Mouse (Mus musculus) heart, postnatal 14 days (tissue): ENCODE results near the gene Kif20b. TPM values are rescaled to one million over a fixed set of nuclear protein-coding genes. Genes with fewer than 3 reads are reported as not detected.

Experiments
- DNase-seq, 2 experiments: peaks; one replicate each; pipeline ENCODE4 v3.0.0; 2021 to 2022
- intact Hi-C: fragments of 180-260 bp; cut with DNase I; formaldehyde crosslinking; loops from one replicate; pipeline ENCODE4 v1.15.1; 2025
- long read RNA-seq, 2 experiments: library from polyadenylated mRNA; stranded (forward); transcript quantifications; one replicate each; pipeline ENCODE4 v2.0.0; 2021
- total RNA-seq, 2 experiments: library from RNA; stranded (reverse); gene quantifications; 2 replicates each; pipeline ENCODE4 v1.2.3; 2021

The Kif20b gene
- total RNA-seq: 1 to 10 TPM; 2.3 to 5.2 TPM
- long read RNA-seq, experiment 1, partial matches to known transcripts: 0 of 1 reads
- long read RNA-seq, experiment 1, other reads (novel, unspliced or antisense): 1 of 1 reads
- long read RNA-seq, experiment 2: 0 reads

- intact Hi-C loops: loop anchor here (2.0 to 10.0 kb wide), 2 partner anchors 95 to 257 kb away; no protein-coding TSS in a partner anchor
Measured at GRCm38 (mm10) chr19:34921652-34922602, at the start of gene Kif20b. TSS of gene Kif20b (plus strand) at chr19:34922361.

DNA sequence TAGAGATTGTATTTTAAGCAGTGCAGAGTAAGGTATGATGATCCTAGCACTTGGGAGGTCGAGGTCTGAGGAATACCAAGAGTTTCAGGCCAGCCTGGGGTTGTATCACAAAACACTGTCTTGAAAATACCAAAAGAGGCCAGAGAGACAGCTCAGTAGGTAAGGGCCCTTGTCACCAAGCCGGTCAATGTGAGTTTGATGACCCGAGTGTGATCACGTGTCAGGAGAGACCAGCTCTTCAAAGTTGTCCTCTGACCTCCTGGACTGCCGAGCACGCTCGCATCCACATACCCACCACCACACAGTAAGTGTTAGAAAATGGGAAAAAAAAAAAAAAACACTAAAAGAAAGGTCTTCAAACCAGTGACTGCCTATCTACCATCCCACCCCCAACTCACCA, 45.5 kb upstream of the Kif20b start:
- intact Hi-C loops: no loop called here

More at GRCm38 (mm10) chr19:34921652-34922602, at the start of gene Kif20b:
- peak; percentile 93 to 95 for DNase-seq

GRCm38 (mm10) chr19:34877898-34878602, 44.1 kb upstream of the Kif20b start:
- peak; percentile 79 to 83 for DNase-seq
- intact Hi-C loops: loop anchor here (2.0 kb wide), 1 partner anchor 51 kb away; no protein-coding TSS in a partner anchor

More for the DNA sequence above, 45.5 kb upstream of the Kif20b start:
- DNase-seq: no peak

DNA sequence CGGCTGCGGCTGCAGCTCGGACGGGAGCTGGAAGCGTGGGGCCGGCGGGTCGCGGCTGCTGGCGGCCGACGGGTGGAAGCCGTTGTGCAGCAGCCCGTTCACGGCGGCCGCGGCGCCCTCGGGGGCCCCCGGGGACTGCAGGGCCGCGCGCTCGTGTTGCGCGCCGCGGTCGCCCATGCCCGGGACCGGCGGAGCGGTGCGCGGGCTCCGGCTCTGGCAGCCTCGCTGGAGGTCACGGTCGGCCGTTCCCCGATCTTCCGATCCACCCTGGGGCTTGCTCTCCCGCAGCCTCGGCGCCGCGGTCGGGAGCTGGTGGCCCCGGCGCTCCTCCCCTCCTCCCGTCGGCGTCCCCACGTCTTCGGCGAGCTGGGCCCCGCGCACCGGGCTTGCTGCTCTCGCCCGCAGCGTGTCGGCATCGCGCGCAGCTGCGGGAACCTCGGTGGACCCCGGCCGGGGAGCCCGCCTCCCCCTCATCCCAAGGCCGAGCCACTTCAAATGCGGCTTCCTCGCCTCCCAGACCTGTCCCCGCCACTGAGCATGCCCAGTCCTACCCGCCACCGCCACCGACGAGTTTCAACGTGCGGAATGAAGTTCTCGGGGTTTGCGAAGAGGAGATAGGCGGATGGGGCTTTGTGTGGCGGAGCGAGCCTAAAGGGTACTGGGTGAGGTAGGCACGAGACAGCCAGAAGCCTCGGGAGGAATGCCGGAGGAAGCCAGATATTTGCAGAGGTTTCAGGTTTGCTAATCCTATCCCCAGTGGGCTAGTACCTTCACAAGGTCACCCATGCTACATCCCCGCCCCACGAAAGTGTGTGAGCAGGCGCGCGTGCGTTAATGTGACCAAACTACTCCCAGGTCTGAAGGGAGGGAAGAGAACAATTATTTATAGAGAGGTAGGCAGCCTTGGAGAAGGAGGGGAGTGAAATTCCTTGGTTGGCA, 43.3 kb upstream of the Kif20b start, which contains the start of gene Pank1:
Pank1 (minus strand) TSS at position 853 of the 939 bp plus-strand sequence.
- intact Hi-C loops: loop anchor here (2.0 kb wide), 1 partner anchor 52 kb away; no protein-coding TSS in a partner anchor
- peak; percentile 69 to 71 for DNase-seq

GRCm38 (mm10) chr19:34879624-34880023, 42.5 kb upstream of the Kif20b start:
- peak in 1 of 2 experiments; percentile 15 for DNase-seq
- intact Hi-C loops: loop anchor here (2.0 to 5.0 kb wide), 2 partner anchors 38 to 53 kb away; no protein-coding TSS in a partner anchor

- DNase-seq: no peak
Measured at GRCm38 (mm10) chr19:34881160-34881559, 41.0 kb upstream of the Kif20b start.

DNA sequence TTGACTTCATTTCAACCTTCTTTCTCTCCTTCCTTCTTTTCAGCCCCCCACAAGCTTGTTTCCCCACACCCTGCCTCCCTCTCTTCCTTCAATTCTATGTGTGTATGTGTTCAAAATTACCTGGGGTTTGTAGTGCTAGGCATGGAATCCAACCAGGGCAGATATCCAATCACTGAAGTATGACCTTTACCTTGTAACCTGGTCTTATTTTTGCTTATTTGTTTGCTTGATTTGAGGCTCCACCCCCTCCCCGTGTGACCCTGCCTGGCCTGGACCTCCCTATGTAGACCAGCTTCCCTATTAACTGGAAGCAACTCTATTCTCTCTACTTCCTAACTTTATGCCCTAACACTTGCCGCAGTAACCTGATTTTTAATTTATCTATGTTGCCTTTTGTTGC, 39.7 kb upstream of the Kif20b start:
- intact Hi-C loops: loop anchor here (5.0 kb wide), 1 partner anchor 35 kb away; no protein-coding TSS in a partner anchor
- DNase-seq: no peak

More at GRCm38 (mm10) chr19:34881160-34881559, 41.0 kb upstream of the Kif20b start:
- intact Hi-C loops: loop anchor here (5.0 kb wide), 1 partner anchor 36 kb away; no protein-coding TSS in a partner anchor

DNA sequence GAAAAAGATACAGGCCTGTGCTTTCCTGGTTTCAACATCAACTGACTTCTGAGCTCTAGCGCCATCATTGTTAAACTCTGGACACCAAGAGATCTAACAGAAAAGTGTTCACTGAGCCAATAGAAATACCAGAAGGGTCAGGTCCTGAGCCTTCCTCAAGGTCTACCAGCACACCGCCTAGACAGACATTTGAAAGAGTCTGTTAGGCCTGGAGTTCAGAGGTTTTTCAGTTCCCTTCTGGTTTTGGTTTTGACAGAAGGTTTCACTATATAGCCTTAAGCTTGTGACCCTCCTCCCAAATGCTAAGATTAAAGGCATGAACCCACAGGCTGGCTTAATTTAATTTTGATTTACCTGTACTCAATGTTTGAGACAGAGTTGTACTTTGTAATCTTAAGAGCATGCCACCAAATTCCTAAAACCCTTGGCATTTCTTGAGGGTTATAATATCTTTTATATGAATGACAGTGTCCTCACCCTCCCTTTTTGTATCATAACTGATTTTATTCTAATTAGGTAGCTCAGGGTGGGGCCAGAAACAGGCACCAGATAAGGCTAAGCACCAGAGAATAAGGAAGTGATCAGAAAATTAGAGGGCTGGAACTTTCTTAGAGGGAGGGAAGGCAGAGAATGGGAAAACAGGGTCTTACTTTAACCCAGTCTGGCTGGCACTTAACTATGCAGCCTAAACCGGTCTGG, 38.5 kb upstream of the Kif20b start:
- no peak for DNase-seq
- intact Hi-C loops: loop anchor here (5.0 kb wide), 1 partner anchor 34 kb away; no protein-coding TSS in a partner anchor

DNA sequence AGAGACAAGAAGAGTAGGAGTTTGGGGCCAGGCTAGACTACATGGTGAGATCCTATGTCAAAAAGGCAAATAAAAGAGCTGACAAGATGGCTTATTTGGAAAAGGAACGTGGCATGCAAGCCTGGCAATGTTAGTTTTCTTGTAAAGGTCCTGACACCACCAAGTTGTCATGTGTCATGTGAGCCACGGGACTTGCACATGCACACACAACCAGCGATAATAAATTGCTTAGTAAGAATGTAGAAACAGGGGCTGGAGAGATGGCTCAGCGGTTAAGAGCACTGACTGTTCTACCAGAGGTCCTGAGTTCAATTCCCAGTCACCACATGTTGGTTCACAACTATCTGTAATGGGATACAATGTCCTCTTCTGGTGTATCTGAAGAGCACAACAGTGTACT, 35.8 kb upstream of the Kif20b start:
- DNase-seq: no peak
- intact Hi-C loops: no loop called here

DNA sequence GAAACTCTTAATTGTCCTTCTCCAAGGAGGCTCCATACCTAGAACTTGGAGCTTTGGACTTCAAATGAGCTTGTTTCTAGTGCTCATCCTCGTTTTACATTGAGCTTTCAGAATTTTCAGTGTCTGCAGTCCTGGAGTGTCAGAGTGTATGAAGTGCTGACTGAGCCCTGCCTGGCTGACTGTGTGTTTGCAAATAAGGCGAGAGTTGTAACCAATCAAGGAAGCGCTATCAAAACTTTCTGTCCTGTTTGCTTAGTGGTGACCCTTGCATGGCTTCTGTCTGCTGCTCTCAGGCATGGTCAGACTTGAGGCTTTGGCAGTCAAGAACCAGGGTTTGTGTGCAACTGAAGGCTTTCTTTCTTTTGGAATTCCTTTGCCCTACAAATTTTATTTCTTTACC, 31.2 kb upstream of the Kif20b start:
- DNase-seq: no peak
- intact Hi-C loops: no loop called here

DNA sequence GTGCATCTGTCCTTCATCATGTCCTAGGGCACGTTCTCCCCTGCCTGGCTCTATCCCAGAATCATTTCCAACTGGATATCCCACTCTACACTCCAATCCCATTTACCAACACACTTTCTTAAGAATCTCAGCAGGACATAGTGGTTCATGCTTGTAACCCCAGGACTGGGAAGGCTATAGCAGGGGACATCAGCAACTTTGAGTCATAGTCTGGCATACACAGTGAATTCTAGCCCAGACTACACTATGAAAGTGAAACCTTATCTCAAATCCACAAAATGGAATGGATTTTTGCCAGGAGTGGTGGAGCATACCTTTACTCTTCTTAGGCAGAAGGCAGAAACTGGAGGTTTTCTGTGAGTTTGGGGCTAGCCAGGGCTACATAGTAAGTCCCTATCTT, 30.6 kb upstream of the Kif20b start:
- intact Hi-C loops: no loop called here

DNA sequence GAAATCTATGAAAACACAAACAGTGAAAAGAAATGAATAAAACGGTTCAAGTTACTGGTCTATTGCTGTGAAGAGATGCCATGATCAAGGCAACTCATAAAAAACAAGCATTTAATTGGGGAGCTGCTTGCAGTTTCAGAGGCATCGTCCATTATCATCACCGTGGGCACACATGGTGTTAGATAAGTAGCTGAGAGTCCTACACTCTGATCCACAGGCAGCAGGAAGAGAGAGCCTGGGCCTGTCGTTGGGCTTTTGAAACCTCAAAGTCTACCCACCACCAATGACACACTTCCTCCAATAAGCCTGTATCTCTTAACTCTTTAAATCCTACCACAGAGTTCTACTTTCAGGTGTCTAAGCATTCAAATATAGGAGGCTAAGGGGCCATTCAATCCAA, 27.1 kb upstream of the Kif20b start:
- intact Hi-C loops: no loop called here
- DNase-seq: no peak

More for the DNA sequence above, 30.6 kb upstream of the Kif20b start:
- no peak for DNase-seq

- intact Hi-C loops: no loop called here
- DNase-seq: no peak
Measured at GRCm38 (mm10) chr19:34897082-34897965, 24.8 kb upstream of the Kif20b start.

DNA sequence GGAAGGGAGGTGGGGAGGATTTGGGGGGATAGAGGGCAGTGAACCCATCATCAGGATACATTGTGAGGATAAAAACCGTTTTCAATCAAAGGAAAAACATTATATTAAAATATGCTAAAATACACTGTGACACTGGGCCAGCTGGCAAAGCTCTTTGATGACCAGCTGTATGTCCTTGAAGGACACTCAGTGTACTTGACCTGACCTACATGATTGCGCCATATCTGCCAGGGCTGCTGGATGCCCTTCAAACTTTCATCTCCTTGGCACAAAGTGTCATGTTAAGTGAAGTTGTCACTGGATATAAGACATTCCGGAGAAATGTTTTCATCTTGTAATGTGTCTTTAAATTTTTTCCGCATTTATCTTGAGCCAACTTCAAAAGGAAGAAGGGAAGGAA, 23.2 kb upstream of the Kif20b start:
- intact Hi-C loops: no loop called here

GRCm38 (mm10) chr19:34901266-34901665, 20.9 kb upstream of the Kif20b start:
- no peak for DNase-seq

More for the DNA sequence above, 23.2 kb upstream of the Kif20b start:
- no peak for DNase-seq

DNA sequence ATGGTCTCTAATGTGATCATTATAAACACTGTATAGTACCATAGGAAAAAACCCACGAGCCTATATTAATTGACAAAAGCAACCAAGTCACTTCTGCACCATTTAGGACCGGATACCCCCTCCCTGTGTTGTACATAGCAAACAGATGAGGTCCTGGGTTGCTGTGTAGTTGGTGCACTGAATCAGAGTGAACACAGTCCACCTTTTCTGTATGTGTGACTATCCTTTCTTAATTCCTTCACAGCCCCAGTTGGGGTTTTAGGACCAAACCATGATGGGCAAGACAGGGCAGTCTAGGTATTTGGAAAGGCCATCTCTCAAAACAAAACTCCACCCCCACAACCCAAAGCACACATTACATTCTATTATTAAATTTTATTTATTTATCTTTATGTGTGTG, 20.4 kb upstream of the Kif20b start:
- intact Hi-C loops: no loop called here
- no peak for DNase-seq

More at GRCm38 (mm10) chr19:34901266-34901665, 20.9 kb upstream of the Kif20b start:
- intact Hi-C loops: no loop called here

DNA sequence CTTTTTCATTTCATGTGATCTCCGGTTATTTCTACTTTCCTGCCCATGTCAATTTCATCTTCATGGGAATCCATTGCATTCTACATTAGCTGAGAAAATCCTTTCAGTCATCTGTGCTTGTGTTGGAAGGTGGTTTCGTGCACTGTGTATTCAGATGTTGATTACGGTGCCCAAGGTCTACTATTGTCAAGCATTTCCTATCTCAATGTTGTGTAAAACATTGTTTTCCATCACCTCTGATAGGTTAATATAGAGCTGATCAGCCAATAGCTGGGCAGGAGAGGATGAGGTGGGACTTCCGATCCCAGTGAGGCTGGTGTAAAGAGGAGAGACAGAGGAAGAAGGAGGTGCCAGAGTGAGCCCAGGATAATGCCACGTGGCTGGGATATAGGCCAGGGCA, 18.1 kb upstream of the Kif20b start:
- intact Hi-C loops: no loop called here
- no peak for DNase-seq

- DNase-seq: no peak
- intact Hi-C loops: no loop called here
Measured at GRCm38 (mm10) chr19:34905424-34905823, 16.7 kb upstream of the Kif20b start.
